Mouse (Mus musculus): Measurements from ENCODE around the gene 5330417C22Rik.
"Not testable (repeated sequence)": the region's sequence is repeated elsewhere in the genome, so short reads cannot be mapped to it uniquely, and the experiment has no call there.

5330417C22Rik gene

DNA sequence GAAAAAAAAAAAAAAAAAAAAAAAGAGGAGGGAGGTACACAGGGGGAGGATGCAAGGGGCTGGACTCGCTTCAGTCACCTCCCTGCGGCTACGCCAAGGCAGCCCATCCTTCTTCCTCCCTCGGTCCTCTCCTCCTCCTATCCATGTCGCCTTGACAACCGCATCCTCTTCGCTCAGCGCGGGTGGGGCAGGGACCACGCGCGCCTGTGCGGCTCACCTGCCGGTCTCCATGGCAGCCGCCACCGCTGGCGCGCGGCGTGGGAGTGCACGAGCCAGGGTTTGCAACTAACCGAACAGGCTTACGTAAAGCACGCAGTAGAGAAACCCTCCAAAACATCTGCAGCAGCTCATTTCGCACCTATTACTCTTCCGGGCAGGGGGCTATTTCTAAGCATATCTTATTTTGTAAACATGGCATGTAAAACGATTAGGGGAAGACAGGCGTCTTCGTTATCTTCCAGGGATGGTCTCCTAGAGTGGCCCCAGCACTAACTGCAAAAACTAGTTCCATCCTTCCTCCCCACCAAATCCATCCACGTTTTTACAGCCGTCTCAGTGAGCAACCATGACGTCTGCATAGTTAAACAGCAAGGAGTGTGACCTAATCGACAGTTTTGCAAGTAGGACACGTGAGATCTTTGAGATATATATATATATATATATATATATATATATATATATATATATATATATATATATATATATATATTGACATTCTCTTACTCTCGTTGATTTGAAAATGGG is at the start of gene 5330417C22Rik:
Gene 5330417C22Rik (minus strand): TSS at position 20 of the 744 bp plus-strand sequence.
- peak in 1 of 2 experiments; percentile 34 for DNase-seq (ENCODE audit: low spot score in 2 of 2)

DNA sequence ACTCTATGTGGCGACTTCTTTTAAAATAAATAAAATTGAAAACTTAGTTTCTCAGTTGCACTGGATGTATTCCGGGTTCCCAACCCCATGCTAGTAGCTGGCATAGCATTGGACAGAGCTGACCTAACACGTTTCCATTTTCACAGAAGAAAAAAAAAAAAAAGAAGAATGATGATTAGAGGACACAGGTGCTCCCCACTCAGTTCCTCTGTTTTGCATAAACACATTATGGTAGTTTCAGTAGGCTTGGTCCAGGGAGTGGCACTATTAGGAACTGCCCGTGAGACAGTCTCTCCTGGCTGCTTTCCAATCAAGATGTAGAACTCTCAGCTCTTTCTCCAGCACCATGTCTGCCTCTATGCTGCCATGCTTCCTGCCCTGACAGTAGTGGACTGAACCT is 48.2 kb upstream of the 5330417C22Rik start:
- DNase-seq (ENCODE audit: low spot score in 2 of 2) = no peak

DNA sequence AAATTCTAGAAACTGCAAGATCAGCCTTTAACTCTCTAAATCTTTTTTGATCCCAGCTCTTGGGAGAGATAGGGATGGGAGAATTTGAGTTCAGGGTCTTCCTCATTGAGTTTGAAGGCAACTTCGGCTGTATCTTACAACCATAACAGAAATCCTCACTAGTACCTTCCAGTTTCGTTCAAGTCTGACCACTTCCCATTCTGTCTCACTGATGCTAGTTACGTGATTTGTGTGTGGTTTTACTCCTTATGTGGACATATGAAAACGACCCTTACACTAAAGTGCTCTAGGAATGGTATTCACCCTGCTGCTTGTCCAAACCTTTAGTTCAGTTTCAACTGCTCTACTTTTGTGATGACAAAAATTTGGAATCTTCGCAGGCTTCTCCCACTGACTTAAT is 37.7 kb upstream of the 5330417C22Rik start:
- DNase-seq (ENCODE audit: low spot score in 2 of 2) = no peak

DNA sequence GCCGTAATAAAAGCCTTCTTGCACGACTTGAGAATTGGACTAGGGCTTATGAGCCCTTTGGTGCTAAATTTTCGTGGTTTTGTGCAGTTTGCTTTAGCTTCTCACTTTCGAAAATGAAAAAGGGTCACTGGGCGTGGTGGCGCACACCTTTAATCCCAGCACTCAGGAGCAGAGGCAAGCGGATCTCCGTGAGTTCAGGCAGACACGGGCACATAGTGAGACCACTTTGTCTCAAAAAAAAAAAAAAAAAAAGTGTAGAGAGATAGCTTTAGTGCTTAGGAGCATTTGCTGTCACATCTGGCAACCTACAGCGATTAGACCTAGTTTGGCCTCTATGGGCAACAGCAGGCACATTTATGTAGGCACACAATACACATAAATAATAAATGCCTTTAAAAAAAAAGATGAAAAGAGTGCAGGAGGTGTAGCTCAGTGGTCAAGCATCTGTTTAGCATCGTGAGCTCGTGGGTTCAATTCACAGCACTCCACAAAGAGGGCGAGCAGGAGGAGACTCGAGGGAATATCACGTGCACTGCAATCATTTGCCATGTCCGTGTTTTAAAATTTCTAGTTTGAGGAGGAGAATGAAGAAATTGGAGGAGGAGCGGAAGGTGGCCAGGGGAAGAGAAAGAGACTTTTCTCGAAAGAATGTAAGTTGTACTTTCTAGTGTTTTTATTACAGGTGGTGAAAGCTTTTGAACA is 36.1 kb upstream of the 5330417C22Rik start:
- no peak for DNase-seq (ENCODE audit: low spot score in 2 of 2)

DNA sequence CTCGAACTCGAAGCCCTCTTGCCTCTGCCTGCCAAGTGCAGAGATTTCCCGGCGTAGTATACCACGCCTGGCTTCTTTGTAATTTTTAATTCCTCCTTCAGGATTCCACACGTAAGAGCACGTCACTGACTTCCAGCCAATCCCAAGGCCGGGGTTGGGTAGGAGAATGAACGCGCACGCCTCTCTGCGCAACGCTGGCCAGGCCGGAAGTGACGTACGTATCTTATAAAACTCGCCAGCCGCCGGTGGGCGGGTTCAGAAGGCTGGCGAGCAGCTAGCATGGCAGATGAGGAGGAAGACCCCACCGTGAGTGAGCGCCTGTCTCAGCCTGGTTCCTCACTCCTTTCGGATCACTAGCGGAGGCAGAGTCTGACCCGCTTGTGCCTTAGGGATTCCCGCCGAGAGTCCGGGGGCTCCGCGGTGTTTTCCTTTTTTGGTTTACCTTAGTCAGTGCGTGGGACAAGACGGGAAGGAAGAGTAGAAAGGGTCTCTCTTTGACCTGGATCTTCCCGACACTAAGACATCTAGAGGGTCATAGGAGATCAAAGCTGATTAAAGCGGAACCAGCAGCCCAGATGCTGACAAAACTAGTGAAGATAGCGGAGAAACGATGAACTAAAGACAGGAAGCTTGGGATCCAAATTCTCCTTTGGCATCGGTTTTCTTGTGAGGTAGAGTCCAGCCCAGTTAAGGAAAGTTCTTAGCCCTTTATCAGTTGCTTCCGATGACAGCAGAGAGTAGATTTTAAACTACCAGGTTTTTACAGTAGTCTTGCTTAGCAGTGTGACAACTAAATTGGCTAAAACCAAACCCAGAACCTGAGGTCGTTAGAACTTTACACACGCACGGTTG is 35.3 kb upstream of the 5330417C22Rik start, which contains the start of gene Taf13:
Gene Taf13 (plus strand): TSS at position 256 of the 852 bp plus-strand sequence.
- DNase-seq (ENCODE audit: low spot score in 2 of 2) = peak; percentile 93 to 95

DNA sequence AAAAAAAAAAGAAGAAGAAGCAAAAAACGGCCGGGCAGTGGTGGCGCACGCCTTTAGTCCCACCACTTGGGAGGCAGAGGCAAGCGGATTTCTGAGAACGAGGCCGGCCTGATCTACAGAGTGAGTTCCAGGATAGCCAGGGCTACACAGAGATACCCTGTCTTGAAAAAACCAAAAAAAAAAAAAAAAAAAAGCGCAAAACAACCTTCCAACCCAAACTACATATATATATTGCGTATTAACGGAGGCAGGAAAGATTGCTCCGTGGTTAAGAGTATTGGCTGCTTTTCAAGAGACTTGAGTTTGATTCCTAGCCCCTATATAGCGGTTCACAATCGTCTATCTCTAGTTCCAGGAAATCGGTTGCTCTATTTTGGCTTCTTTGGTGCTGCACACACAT is 34.5 kb upstream of the 5330417C22Rik start:
- DNase-seq (ENCODE audit: low spot score in 2 of 2) = no peak

DNA sequence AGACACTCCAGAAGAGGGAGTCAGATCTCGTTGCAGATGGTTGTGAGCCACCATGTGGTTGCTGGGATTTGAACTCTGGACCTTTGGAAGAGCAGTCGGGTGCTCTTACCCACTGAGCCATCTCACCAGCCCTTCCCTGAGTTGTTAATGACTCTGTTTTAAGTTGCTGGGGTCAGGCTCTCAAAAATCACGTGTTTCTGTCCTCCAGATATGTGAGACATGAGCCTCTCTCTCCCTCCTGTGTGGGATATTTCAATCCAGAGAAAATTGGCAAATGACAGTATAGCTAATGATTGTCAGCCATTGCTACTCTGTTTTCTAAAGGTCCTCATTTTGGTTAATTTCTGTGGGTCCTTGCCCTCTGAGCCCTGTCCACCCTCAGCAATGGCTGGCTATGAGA is 33.3 kb upstream of the 5330417C22Rik start:
- not testable (repeated sequence) for DNase-seq (ENCODE audit: low spot score in 2 of 2)

DNA sequence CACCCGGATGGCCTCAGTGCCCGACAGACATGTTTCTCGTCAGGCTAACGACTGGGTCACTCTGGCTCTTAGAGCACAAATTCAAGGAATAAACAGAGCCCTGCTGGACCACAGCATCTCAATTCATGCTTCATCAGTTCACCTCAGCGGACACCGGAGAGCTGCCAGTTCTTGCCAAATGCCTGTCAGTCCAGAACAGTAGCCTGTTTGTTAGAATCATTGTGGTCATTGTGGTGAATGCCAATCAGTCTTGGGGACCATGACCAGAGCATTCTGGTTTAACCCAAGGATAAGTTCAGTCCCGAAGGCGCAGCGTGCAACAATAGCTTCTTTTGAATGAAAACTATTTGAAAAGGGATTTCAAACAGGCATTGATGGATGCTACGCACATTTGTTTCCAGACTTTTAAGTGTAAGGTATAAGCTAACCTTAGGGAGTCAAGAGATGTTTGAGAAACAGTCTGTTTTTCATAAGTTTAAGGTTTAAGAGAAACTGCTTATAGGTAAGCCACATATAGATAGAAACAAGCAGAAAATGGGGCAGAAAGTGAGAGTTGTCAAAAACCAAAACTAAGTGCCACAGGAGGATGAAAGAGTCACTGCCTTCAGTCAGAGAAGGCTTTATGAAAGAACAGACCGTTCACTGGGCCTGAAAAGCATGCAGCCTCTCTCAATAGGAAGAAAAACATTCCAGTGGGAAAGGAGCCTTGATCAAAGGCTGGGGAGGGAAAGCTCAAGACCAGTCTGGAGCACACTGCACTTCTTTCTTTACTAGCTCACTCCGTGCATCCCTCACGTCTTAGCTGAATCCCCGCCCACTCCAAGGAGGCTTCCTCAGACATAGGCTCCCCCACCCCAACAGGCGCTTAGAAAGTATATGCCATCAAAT is 31.9 kb upstream of the 5330417C22Rik start:
- no peak for DNase-seq (ENCODE audit: low spot score in 2 of 2)

DNA sequence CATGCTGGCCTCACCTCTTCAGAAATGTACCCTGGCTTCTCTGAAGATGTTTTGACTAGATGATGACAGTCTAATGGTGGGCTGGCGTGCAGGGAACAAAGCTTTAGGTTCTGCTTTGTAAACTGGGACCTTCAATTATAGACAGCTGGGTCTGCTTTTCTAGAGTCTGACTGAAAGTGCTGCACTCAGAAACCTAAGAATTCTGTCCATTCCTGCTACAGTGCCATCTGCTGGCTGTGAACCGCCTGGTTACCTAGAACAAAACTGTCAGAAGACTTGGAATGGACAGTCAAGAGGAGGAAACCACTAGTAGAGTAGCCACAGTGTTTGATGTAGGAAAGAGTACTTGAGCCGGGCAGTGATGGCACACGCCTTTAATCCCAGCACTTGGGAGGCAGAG is 27.0 kb upstream of the 5330417C22Rik start:
- DNase-seq (ENCODE audit: low spot score in 2 of 2) = peak; percentile 83 to 90

DNA sequence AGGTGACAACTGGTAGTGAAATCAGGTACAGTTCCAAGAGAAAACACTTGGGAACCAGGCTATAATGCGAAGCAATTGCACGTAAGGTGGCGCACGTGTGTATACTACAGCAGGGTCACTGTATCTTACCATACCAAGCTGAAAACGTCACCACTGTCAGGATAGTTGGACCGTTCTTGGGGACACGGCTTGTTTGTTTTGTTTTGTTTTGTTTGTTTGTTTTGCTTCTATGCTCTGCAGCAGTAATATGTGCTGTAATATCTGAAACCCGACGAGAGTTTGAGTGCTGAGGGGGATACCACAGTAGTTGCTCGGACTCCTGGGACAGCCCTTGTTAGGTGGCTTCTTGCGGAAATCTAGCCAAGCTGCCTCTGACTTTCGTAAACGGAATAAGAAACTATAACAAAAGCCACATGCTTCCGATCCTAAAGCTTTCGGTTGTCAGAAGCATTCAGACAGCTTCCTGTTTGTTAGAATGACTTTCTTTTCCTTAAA is 26.5 kb upstream of the 5330417C22Rik start:
- peak; percentile 56 for DNase-seq (ENCODE audit: low spot score in 2 of 2)

DNA sequence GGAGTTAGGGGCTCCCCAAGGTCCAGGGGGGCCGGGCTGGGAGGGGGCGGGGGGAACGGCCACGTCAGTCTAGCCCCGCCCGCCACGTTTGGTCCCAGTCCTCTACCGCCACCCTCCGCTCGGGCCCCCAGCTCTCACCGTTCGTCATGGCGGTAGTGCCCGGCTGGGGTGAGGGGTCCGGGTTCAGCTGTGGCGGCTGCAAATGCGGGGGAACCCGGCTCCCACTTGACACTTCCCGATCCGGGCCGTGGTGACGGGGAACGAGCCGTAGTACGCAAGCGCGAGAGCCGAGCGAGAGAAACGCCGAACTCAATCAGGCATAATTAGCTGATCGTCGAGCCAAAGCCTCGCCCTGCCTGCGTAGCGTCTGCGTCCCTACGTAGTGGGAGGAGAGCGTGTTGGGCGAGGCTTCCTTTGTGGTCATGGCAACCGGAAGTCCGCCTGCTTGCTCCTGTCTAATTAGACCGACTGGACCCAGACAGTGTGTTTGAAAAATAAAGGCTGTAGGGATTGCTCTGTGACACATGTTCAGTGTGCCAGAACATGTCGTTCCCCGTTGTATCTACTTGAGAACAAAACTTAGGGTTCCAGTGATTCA is 25.9 kb upstream of the 5330417C22Rik start, which contains the start of gene Tmem167b:
Gene Tmem167b (minus strand): TSS at position 334 of the 598 bp plus-strand sequence.
- peak; percentile 97 for DNase-seq (ENCODE audit: low spot score in 2 of 2)

DNA sequence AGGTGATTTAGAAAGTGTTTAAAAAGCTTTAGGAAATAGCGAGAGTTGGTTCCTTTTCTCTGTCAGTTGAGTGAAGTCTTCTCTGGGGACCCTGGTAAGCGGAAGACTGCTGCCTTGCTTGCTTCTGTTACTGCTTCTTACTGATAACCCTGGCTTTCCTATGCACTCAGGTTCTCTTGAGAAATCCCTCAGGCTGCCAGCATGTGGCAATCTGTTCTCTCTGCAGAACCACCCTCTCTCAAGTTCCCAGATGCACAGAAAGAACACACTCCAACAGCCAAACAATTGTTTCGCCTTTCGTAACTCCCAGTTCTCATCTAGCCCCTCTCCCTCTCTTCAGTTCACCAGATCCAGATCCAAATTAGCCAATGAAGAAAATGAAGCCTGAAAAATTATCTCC is 21.6 kb upstream of the 5330417C22Rik start:
- DNase-seq (ENCODE audit: low spot score in 2 of 2) = no peak

DNA sequence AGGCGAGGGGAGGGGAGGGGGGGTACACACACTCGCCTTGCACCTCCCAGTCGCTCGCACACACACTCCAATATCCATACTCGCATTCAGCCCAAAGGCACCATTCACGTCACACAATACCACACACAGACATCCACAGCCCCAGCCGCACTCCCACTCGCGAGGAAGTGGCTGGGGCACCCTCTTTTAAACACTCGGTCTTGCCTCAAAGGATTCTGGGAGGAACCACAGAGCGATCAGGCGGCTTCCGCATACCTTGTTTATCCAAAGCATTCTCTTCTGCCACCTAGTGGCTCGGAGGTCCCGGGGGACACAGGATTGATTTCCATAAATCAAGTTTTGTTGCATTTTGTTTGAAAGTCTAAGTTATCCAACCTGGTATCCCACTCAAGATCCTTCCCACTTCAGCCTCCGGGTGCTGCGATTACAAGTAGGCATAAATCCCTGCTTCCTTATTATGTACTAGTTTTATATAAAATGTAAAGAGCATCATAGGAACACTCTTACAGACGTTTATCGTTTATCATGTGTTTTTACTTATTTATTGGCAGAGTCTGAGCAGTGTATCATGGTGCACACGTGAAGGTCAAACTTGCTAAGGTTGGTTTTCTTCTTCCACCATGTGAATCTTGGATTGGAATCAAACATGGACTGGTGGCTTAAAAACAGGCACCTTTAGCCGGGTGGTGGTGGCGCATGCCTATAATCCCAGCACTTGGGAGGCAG is 18.4 kb upstream of the 5330417C22Rik start:
- peak; percentile 93 to 96 for DNase-seq (ENCODE audit: low spot score in 2 of 2)

DNA sequence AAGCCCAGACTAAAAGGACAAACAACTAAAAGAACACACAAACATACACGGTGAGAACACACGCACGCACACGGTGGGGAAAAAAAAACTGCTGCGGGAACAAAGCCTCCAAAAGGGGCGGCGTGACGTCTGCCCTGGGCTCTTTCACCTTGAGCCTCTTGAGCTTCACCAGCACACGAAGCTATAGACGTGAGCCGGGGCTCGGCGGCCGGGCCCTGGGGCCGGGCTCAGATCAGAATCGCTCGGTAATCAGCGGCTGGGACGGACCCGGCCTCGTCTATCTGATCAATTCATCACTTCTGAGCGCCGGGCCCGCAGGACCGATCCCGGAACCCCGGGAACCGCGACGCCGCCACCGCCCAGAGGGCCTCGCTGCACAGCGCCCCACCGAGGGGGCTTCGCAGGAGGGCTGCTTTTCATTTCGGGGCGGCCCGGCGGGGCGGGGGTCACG is 17.8 kb upstream of the 5330417C22Rik start:
- no peak for DNase-seq (ENCODE audit: low spot score in 2 of 2)

DNA sequence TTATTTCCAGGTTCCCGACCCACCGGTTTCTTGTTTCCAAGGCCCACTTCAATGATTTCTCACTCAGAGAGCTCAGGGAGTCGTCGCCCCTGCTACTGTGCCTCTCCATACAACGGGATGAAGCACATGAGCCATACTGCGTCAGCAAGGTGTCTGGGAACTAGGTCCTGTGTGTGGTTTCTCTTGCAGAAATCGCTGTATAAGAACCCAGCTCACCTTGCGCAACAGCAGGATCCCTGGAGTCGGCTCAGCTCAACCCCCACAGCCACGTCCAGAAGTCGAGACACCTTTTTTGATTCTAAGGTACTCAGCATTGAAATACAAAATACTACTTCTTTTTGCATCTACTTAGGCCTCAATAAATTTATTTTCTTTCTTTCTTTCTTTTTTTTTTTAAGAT is 6.0 kb upstream of the 5330417C22Rik start:
- DNase-seq (ENCODE audit: low spot score in 2 of 2) = no peak

DNA sequence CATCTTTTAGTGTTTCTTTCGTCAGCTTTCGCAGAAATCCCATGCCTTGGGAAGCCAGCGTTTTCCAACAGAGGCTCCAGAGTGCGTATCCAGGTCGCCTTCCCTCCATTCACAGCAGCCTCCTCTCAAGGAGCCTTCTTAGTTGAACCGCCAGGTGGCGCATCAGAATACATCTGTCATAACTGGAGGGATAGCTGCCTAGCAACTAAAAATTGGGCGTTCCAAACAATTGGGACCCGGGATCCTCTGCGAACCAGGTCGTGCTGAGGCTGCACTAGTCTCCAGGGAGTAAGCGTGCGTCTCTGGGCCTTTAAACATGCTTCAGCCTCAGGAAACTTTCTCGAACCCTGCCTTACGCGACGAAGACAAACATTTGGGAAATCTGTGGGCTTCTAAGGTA is 967 bp upstream of the 5330417C22Rik start:
- DNase-seq (ENCODE audit: low spot score in 2 of 2) = peak; percentile 70 to 87

DNA sequence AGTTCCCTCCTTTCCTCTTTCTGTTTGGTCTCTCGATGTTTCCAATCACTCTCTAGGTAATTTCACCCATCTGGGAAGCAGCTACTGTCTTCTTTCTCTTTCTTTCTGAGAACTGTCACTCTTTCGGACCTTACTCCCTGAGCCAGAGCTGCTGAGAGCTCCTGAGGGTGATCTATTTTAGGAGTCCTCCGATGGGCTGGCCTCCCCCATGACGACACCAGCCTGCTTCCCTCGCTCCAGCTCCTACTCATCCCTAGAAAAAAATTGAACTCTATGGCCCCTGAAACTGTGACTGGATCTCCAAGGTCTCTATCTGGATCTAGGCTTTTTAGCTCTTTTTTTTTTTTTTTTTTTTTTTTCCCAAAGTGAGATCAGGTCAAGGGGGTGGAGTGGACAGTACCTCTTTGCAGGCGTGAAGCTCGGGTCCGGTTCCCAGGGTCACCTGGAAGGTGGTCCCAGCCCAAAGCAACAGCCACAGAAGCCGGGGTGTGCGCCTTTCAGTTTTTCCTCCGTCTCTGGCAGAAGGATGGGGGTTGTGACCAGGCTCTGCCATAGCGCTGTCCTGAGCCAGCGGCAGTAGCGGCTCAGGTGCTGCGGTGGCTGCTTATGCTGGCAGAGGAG is 330 bp downstream of the 5330417C22Rik start:
- DNase-seq (ENCODE audit: low spot score in 2 of 2) = no peak

DNA sequence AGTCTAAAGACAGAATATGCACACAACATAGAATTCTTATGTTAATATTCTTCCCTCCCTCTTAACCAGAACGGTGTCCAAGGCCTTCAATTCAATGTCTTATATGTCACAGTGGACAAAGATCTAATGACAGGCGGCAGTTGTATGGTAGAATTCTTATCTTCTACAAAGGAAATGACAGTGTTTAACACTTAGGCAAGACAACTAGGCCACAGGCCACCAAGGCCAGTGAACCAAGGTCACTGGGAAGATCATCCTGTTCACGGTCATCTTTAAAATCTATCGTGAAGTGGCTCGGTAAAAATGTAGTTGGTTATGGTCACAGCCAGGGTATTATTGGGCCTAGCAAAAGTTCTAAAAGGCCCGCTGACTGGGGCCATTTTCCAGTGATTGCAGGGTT is 2.4 kb downstream of the 5330417C22Rik start, which contains the start of gene 1700013F07Rik:
Gene 1700013F07Rik (plus strand): TSS at position 200 of the 400 bp plus-strand sequence.
- DNase-seq (ENCODE audit: low spot score in 2 of 2) = no peak
